Mouse (Mus musculus) liver, postnatal 0 days (tissue): Measurements from ENCODE around the gene Fam83d. TPM values are rescaled to one million over a fixed set of nuclear protein-coding genes. Genes with fewer than 3 reads are reported as not detected.
A peak's percentile ranks its signal among the peaks of the same experiment; 100 is the strongest.

Experiments used
- ATAC-seq: fragments of 200-750 bp; cut with Nextera tagmentation; 2 replicates; pipeline ENCODE4 v1.8.0; 2017; ENCODE audit warnings: mild to moderate bottlenecking, moderate library complexity
- DNase-seq: peaks from one replicate; pipeline ENCODE4 v3.0.0-alpha.2; 2016
- H3K27ac ChIP-seq: fragments of 300-500 bp; sonication (generic); 2 replicates; pipeline ENCODE4 v1.5.1; 2014; ENCODE audit warnings: antibody characterized with exemption, moderate library complexity, mild to moderate bottlenecking, low read depth
- H3K27me3 ChIP-seq: fragments of 300-500 bp; sonication (generic); 2 replicates; pipeline ENCODE4 v1.6.1; 2014; ENCODE audit warnings: low read length, control low read depth, mixed read lengths; ENCODE audit not compliant: insufficient read depth
- H3K36me3 ChIP-seq: fragments of 300-500 bp; sonication (generic); replicated peaks from 2 replicates; pipeline ENCODE4 v1.6.1; 2014; ENCODE audit warnings: mild to moderate bottlenecking, control low read depth, low read length, moderate library complexity, mixed read lengths; ENCODE audit not compliant: insufficient read depth
- H3K4me1 ChIP-seq: fragments of 300-500 bp; sonication (generic); 2 replicates; pipeline ENCODE4 v1.6.1; 2014; ENCODE audit warnings: antibody characterized with exemption, mild to moderate bottlenecking, control low read depth; ENCODE audit not compliant: insufficient read depth
- H3K4me2 ChIP-seq: fragments of 300-500 bp; sonication (generic); 2 replicates; pipeline ENCODE4 v1.6.1; 2014; ENCODE audit warnings: low read depth, mild to moderate bottlenecking, low read length, moderate library complexity, mixed read lengths
- H3K4me3 ChIP-seq: fragments of 300-500 bp; sonication (generic); 2 replicates; pipeline ENCODE4 v1.5.1; 2014; ENCODE audit warnings: low read depth, low read length
- H3K9ac ChIP-seq: fragments of 300-500 bp; sonication (generic); replicated peaks from 2 replicates; pipeline ENCODE4 v1.6.1; 2014; ENCODE audit warnings: mild to moderate bottlenecking, moderate library complexity
- H3K9me3 ChIP-seq: fragments of 300-500 bp; sonication (generic); 2 replicates; pipeline ENCODE4 v1.6.1; 2016; ENCODE audit warnings: mild to moderate bottlenecking, control low read depth, low read length, mixed read lengths
- CTCF ChIP-seq: sonication (generic); IDR thresholded peaks from 2 replicates; pipeline ENCODE4 v1.5.1; 2016; ENCODE audit warnings: antibody characterized with exemption, low read depth
- EP300 ChIP-seq: IDR thresholded peaks from 2 replicates; pipeline ENCODE4 v1.6.1; 2016; ENCODE audit warnings: antibody characterized with exemption, low read depth, mild to moderate bottlenecking
- WGBS: fragments of 180-500 bp; shearing (Covaris S2); extraction: QIAGEN DNeasy Blood & Tissue Kit; methylation state at CpG from one replicate; pipeline ENCODE4 v1.1.7; 2014; ENCODE audit not compliant: insufficient replicate concordance; 5-methylcytosine and 5-hydroxymethylcytosine counted together
- polyA plus RNA-seq: library from polyadenylated mRNA; unstranded; fragments of >200 nt; fragmentation: Nextera tagmentation; extraction: Ambion mirVana; gene quantifications from 2 replicates; pipeline ENCODE4 v1.2.1, GENCODE M21; 2015

Gene Fam83d
- 5.0 and 5.7 TPM in 2 replicates for polyA plus RNA-seq

DNA sequence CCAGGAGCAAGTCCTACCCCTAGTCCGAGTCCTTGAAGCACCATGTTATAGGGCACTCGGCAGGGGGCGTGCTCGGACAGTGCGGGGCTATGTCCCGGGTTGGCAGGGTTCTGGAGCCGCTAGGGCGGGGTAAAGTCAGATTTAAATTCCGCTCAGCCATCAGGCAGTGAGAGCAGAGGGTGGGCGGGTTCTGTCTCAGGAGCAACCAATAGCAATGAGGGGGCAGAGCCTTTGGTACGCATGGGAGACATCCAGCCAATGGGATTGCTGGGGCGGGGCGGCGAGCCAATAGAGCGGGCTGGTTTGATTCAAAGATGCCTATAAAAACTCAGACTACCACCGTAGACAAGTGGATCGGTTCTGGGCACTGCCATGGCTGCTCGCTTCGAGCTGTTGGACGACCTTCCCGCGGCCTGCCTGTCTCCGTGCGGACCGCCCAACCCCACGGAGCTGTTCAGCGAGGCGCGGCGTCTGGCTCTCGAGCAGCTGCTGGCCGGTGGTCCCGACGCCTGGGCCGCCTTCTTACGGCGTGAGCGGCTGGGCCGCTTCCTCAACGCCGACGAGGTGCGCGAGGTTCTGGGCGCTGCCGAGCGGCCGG is at the start of gene Fam83d:
Gene Fam83d, plus strand, starts transcription at position 352 of the 598 bp plus-strand sequence.
- ATAC-seq (peak; percentile 97), DNase-seq (peak; percentile 97)
- TF ChIP-seq CTCF (peak; percentile 95), EP300 (no peak; the same call in 1 of the 2 replicates)
- H3K4me1 ChIP-seq, result peaks cover 27% of the 10 kb centered on the region
- H3K27ac ChIP-seq, result peak within 1 kb of the TSS; percentile 83
- WGBS, result under 1% methylated on average over 39 of the region's 48 CpGs
- H3K4me2 ChIP-seq, result peak within 1 kb of the TSS; percentile 99
- no peaks in the 10 kb centered on the region for H3K27me3 ChIP-seq
- no peaks in the 10 kb centered on the region for H3K9me3 ChIP-seq
- peak within 1 kb of the TSS; percentile 93 for H3K4me3 ChIP-seq
- peak within 1 kb of the TSS; percentile 88 for H3K9ac ChIP-seq
- peaks cover 8% of the 10 kb centered on the region for H3K36me3 ChIP-seq

DNA sequence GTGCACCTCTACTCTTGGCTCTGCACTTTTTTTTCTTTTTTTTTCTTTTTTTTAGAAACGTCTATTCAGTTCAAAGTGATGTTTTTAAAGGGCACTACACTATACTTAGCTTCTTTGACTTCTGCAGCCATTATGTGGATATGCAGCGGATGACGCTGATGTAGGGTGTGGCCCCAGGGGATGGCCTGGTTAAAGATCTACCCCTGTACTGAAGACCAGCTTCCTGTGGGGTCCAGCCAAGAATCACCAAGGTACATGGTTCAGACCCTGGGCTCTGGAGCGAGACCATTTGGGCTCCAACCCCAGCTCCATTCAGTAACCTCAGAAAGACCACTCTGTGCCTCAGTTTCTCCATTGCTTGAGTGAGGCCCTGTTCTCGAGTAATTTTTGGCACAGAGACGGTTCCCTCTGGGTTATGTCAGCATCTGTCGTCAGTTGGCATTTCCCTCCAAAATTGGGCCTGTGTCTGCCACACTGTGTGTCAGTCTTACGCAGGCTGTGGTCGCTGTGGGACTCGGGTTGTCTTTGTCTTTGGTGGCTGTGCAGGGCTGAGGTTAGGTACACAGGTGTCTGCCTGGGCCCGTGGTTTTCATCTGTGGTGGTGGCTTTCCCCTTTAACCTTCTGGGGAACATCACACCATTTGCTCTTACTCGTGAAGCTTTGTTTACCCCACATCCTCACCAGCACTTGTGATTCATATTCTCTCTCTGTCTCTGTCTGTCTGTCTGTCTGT is 48.9 kb upstream of the Fam83d start:
- Histone ChIP-seq H3K4me2 (no peak overlapping the region), H3K4me1 (peaks cover 4% of the 10 kb centered on the region), H3K4me3 (no peak overlapping the region), H3K27ac (0 out of 2 replicates have a peak overlapping the region, but pooled peaks have one; percentile 3), H3K27me3 (no peaks in the 10 kb centered on the region), H3K9ac (no peak overlapping the region), H3K9me3 (no peaks in the 10 kb centered on the region), H3K36me3 (no peaks in the 10 kb centered on the region)
- TF ChIP-seq EP300 (no peak), CTCF (no peak)
- WGBS, result 55% methylated on average over 12 of the region's 12 CpGs
- no peak for DNase-seq
- no peak for ATAC-seq

DNA sequence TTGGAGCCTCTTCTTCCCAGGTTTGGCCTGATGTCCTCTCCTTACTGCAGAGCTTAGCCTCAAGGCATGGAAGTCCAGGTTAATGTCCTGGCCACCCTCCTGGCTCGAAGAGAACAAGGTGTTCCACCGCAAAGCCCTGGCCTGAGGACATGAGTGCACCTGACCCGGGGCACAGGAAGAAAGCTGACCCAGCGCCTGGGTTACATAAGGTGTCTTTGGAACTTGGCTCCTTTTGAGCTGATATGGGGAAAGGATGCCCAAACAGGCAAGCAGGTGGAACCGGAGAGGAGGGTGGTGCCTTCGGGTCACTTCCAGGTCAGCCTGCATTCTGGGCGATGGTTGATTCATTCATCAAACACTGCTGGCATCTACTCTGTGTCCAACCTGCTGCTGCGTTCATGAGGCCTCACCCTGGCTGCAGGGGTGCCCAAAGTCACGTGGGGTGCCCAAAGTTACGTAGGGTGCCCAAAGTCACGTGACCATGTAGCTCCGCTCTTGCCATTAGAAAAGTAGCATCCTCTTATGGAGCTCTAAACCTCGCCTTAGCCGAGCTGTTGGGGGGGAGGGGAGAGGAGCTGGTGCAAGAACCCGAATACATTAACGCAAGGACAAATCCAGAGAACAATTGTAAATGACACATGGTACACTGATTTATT is 47.0 kb upstream of the Fam83d start:
- H3K9me3 ChIP-seq, result no peaks in the 10 kb centered on the region
- no peaks in the 10 kb centered on the region for H3K36me3 ChIP-seq
- H3K9ac ChIP-seq, result no peak overlapping the region
- no peak for ATAC-seq
- no peak overlapping the region for H3K4me3 ChIP-seq
- 76% methylated on average over 16 of the region's 16 CpGs for WGBS
- no peak overlapping the region for H3K27ac ChIP-seq
- no peak overlapping the region for H3K4me2 ChIP-seq
- H3K4me1 ChIP-seq, result peaks cover 4% of the 10 kb centered on the region
- DNase-seq, result no peak
- no peaks in the 10 kb centered on the region for H3K27me3 ChIP-seq
- no peak for TF ChIP-seq EP300
- TF ChIP-seq CTCF, result no peak

DNA sequence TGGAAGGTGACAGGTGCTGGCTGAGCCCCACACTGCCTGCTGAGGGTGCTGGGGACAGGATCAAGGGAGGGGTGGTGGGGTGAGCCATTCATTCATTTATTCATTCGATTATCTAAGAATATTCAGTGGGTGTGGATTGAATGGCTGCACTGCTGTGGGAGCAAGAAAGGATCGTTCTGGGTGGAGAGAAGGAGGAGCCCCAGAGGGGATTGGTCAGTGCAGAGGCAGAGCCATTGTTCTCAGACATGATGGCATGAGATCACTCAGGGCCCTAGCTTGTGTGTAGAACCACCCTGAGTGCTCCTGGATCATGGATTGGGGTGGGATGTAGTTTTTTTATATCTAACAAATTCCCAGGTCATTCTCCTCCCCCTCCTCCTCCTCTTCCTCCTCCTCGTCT is 46.4 kb upstream of the Fam83d start:
- DNase-seq (no peak), ATAC-seq (no peak)
- 70% methylated on average over 3 of the region's 3 CpGs for WGBS

DNA sequence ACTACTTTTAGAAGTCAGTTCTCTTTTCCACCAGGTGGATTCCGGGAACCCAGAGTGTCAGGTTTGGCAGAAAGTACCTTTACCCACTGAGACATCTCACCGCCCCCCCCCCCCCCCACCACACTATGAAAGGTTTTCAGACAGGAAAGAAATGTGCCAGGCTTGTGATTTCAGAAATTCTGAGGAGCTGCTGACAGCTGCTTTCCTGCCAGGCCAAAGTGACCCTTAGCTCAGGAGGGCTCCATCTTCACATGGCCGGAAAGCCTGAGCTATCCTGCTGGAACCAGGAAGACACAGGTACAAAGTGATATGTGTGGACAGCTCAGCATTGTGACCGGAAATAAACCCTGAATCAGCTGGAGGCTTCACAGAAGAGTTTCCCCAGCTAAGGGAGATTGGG is 45.8 kb upstream of the Fam83d start:
- no peak for DNase-seq
- no peaks in the 10 kb centered on the region for H3K36me3 ChIP-seq
- no peaks in the 10 kb centered on the region for H3K9me3 ChIP-seq
- TF ChIP-seq EP300 (no peak), CTCF (no peak)
- no peaks in the 10 kb centered on the region for H3K27me3 ChIP-seq
- H3K9ac ChIP-seq, result no peak overlapping the region
- H3K27ac ChIP-seq, result peak overlapping the region; percentile 79
- 47% methylated on average over 3 of the region's 4 CpGs for WGBS
- ATAC-seq, result no peak
- H3K4me3 ChIP-seq, result no peak overlapping the region
- peaks cover 4% of the 10 kb centered on the region for H3K4me1 ChIP-seq
- H3K4me2 ChIP-seq, result no peak overlapping the region

More for the DNA sequence above, 46.4 kb upstream of the Fam83d start:
- H3K9ac ChIP-seq, result no peak overlapping the region
- no peak for TF ChIP-seq CTCF
- TF ChIP-seq EP300, result no peak
- no peak overlapping the region for H3K4me2 ChIP-seq
- peaks cover 4% of the 10 kb centered on the region for H3K4me1 ChIP-seq
- no peaks in the 10 kb centered on the region for H3K9me3 ChIP-seq
- no peak overlapping the region for H3K4me3 ChIP-seq
- no peak overlapping the region for H3K27ac ChIP-seq
- H3K27me3 ChIP-seq, result no peaks in the 10 kb centered on the region
- no peaks in the 10 kb centered on the region for H3K36me3 ChIP-seq

DNA sequence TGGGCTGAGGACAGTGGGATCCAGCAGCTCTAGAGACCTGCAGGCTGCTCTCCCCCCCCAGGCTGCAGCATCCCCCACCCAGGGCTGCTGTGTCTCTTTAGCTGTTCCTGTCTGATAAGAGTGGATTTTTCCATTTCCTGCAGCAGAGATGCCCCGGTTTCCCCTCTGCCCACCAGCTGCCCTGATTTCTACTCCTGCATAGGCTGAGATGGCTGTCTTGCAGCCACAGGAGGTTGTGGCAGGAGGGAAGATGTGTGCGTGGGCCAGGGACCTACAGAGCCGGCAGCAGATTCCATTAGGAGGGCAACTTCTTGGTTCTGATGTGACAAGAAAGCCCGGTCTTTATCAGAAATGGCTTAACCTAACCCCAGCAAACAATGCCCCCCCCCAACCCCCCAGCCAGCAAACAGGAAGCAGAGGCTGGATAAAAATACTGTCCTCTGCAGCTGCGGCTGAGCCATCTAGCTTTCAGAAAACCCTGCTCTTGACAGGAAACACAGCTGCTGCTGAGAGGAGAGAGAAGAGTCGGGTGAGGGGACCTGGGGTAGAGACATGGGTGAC is 44.8 kb upstream of the Fam83d start:
- peak overlapping the region; percentile 79 for H3K27ac ChIP-seq
- TF ChIP-seq EP300, result no peak
- TF ChIP-seq CTCF, result no peak
- WGBS, result 6% methylated on average over 6 of the region's 6 CpGs
- H3K4me1 ChIP-seq, result no peaks in the 10 kb centered on the region; the same call in 1 of the 2 replicates
- no peaks in the 10 kb centered on the region for H3K36me3 ChIP-seq
- H3K4me2 ChIP-seq, result peak overlapping the region; percentile 14; the same call in 1 of the 2 replicates
- 0 out of 2 replicates have a peak overlapping the region, but pooled peaks have one; percentile 30 for H3K9ac ChIP-seq
- no peaks in the 10 kb centered on the region for H3K9me3 ChIP-seq
- H3K4me3 ChIP-seq, result no peak overlapping the region
- DNase-seq (peak; percentile 51), ATAC-seq (peak; percentile 56)
- H3K27me3 ChIP-seq, result no peaks in the 10 kb centered on the region
